Mouse (Mus musculus) megakaryocyte-erythroid progenitor cell, adult 5-6 weeks (primary cell): ENCODE measurements around the gene Rd3. TPM values are rescaled to one million over a fixed set of nuclear protein-coding genes. Genes with fewer than 3 reads are reported as not detected.

ENCODE experiments used
- total RNA-seq, 2 experiments: library from RNA; stranded (forward) in 1 of 2; stranded (reverse) in 1 of 2; fragments of 200-1000, 215-1000 nt in 1 of 2; fragments of >200 nt in 1 of 2; fragmentation: Nextera tagmentation in 1 of 2; gene quantifications; 2 replicates each; pipeline ENCODE4 v1.2.3; 2014 to 2017

The Rd3 gene
- total RNA-seq, 2 experiments from 2014 or later, result not detected

Other genes with a start within 250 kb of the Rd3 start
- 23.4 and 29.8 TPM in 2 replicates for gene Nek2, start 155.9 kb upstream of the Rd3 start, total RNA-seq (2014; fragmentation: Nextera tagmentation)
- gene Nek2, start 155.9 kb upstream of the Rd3 start, total RNA-seq (2017), result 34.9 and 36.3 TPM in 2 replicates
- 4.4 and 5.5 TPM in 2 replicates for gene Slc30a1, start 70.6 kb upstream of the Rd3 start, total RNA-seq (2014; fragmentation: Nextera tagmentation)
- 6.2 and 6.7 TPM in 2 replicates for gene Slc30a1, start 70.6 kb upstream of the Rd3 start, total RNA-seq (2017)
- 3.8 and 8.5 TPM in 2 replicates for gene Traf5, start 115.2 kb downstream of the Rd3 start, total RNA-seq (2014; fragmentation: Nextera tagmentation)
- gene Traf5, start 115.2 kb downstream of the Rd3 start, total RNA-seq (2017), result 2.8 and 5.7 TPM in 2 replicates
- 26.1 and 35.9 TPM in 2 replicates for gene Rcor3, start 160.7 kb downstream of the Rd3 start, total RNA-seq (2014; fragmentation: Nextera tagmentation)
- gene Rcor3, start 160.7 kb downstream of the Rd3 start, total RNA-seq (2017), result 18.3 and 28.4 TPM in 2 replicates
- gene Kcnh1, start 213.4 kb downstream of the Rd3 start, total RNA-seq (2014; fragmentation: Nextera tagmentation), result not detected in 2 replicates
- not detected in 2 replicates for gene Kcnh1, start 213.4 kb downstream of the Rd3 start, total RNA-seq (2017)